Mouse (Mus musculus) MEL (cell line): ENCODE data around the gene Hpd. TPM values are rescaled to one million over a fixed set of nuclear protein-coding genes. Genes with fewer than 3 reads are reported as not detected.

Source experiments
- CHD1 ChIP-seq: IDR thresholded peaks from 2 replicates; pipeline ENCODE4 v1.6.1; 2012; ENCODE audit warnings: low read depth, mild to moderate bottlenecking, inconsistent platforms, low read length, improper control_type of control experiment
- CTCF ChIP-seq, 3 experiments: IDR thresholded peaks in 2 of 3; conservative IDR thresholded peaks in 1 of 3; 2 replicates each; pipeline ENCODE4 v1.5.1; 2011 to 2012; ENCODE audit warnings: low read length in 3 of 3, low read depth in 2 of 3, mild to moderate bottlenecking in 2 of 3, improper control_type of control experiment in 1 of 3, inconsistent platforms in 1 of 3, mixed read lengths in 1 of 3, moderate library complexity in 1 of 3; ENCODE audit not compliant: control insufficient read depth in 1 of 3, insufficient read depth in 1 of 3, poor library complexity in 1 of 3, severe bottlenecking in 1 of 3
- E2F4 ChIP-seq: IDR thresholded peaks from 2 replicates; pipeline ENCODE4 v1.6.1; 2011; ENCODE audit warnings: low read depth, low read length, improper control_type of control experiment, borderline replicate concordance
- ELF1 ChIP-seq: IDR thresholded peaks from 2 replicates; pipeline ENCODE4 v1.6.1; 2014; ENCODE audit warnings: low read depth, mild to moderate bottlenecking, inconsistent platforms, low read length, improper control_type of control experiment, moderate library complexity
- ETS1 ChIP-seq: IDR thresholded peaks from 2 replicates; pipeline ENCODE4 v1.6.1; 2012; ENCODE audit warnings: low read depth, mild to moderate bottlenecking, inconsistent platforms, low read length, improper control_type of control experiment, moderate library complexity
- GABPA ChIP-seq: IDR thresholded peaks from 2 replicates; pipeline ENCODE4 v1.6.1; 2012; ENCODE audit warnings: low read depth, mild to moderate bottlenecking, inconsistent platforms, low read length, improper control_type of control experiment, moderate library complexity
- HCFC1 ChIP-seq: IDR thresholded peaks from 2 replicates; pipeline ENCODE4 v1.6.1; 2012; ENCODE audit warnings: low read depth, mild to moderate bottlenecking, inconsistent platforms, low read length, improper control_type of control experiment, moderate library complexity
- JUND ChIP-seq: IDR thresholded peaks from 2 replicates; pipeline ENCODE4 v1.6.1; 2011; ENCODE audit warnings: low read depth, mild to moderate bottlenecking, improper control_type of control experiment, low read length
- MAX ChIP-seq: IDR thresholded peaks from 2 replicates; pipeline ENCODE4 v1.6.1; 2011; ENCODE audit warnings: low read length, improper control_type of control experiment
- MEF2A ChIP-seq: IDR thresholded peaks from 2 replicates; pipeline ENCODE4 v1.6.1; 2014; ENCODE audit warnings: low read depth, mild to moderate bottlenecking, inconsistent platforms, low read length, improper control_type of control experiment; ENCODE audit not compliant: poor library complexity, insufficient replicate concordance, severe bottlenecking; ENCODE audit errors: extremely low read depth
- MXI1 ChIP-seq: IDR thresholded peaks from 2 replicates; pipeline ENCODE4 v1.6.1; 2011; ENCODE audit warnings: mild to moderate bottlenecking, low read depth, low read length, improper control_type of control experiment
- MYB ChIP-seq: IDR thresholded peaks from 2 replicates; pipeline ENCODE4 v1.6.1; 2011; ENCODE audit warnings: mild to moderate bottlenecking, low read depth, low read length, improper control_type of control experiment
- MYC ChIP-seq: IDR thresholded peaks from 2 replicates; pipeline ENCODE4 v1.6.1; 2011; ENCODE audit warnings: low read depth, mild to moderate bottlenecking, low read length, improper control_type of control experiment, moderate library complexity
- NRF1 ChIP-seq: IDR thresholded peaks from 2 replicates; pipeline ENCODE4 v1.6.1; 2014; ENCODE audit warnings: low read depth, mild to moderate bottlenecking, inconsistent platforms, low read length, improper control_type of control experiment, moderate library complexity; ENCODE audit not compliant: poor library complexity, insufficient read depth, severe bottlenecking
- POLR2A ChIP-seq, 2 experiments: IDR thresholded peaks; 2 replicates each; pipeline ENCODE4 v1.6.1; 2011 to 2012; ENCODE audit warnings: low read length in 2 of 2, mild to moderate bottlenecking in 2 of 2, control low read depth in 1 of 2, improper control_type of control experiment in 1 of 2, low read depth in 1 of 2, moderate library complexity in 1 of 2; ENCODE audit not compliant: control insufficient read depth in 1 of 2, insufficient read depth in 1 of 2, poor library complexity in 1 of 2
- RAD21 ChIP-seq: IDR thresholded peaks from 2 replicates; pipeline ENCODE4 v1.6.1; 2011; ENCODE audit warnings: mild to moderate bottlenecking, low read depth, low read length, improper control_type of control experiment
- SIN3A ChIP-seq: IDR thresholded peaks from 2 replicates; pipeline ENCODE4 v1.6.1; 2012; ENCODE audit warnings: low read length, improper control_type of control experiment, inconsistent platforms
- SMC3 ChIP-seq: IDR thresholded peaks from 2 replicates; pipeline ENCODE4 v1.6.1; 2011; ENCODE audit warnings: low read depth, low read length, improper control_type of control experiment
- TBP ChIP-seq: IDR thresholded peaks from 2 replicates; pipeline ENCODE4 v1.8.0; 2011; ENCODE audit warnings: low read depth, low read length, improper control_type of control experiment
- TCF12 ChIP-seq: IDR thresholded peaks from 2 replicates; pipeline ENCODE4 v1.6.1; 2014; ENCODE audit warnings: low read depth, mild to moderate bottlenecking, inconsistent platforms, low read length, improper control_type of control experiment, moderate library complexity
- USF1 ChIP-seq: IDR thresholded peaks from 2 replicates; pipeline ENCODE4 v1.6.1; 2014; ENCODE audit warnings: low read depth, mild to moderate bottlenecking, inconsistent platforms, low read length, improper control_type of control experiment, moderate library complexity
- USF2 ChIP-seq, 2 experiments: IDR thresholded peaks; 2 replicates each; pipeline ENCODE4 v1.6.1; 2011 to 2012; ENCODE audit warnings: improper control_type of control experiment in 2 of 2, low read length in 2 of 2, borderline replicate concordance in 1 of 2, inconsistent platforms in 1 of 2, low read depth in 1 of 2, mild to moderate bottlenecking in 1 of 2; ENCODE audit not compliant: insufficient read depth in 1 of 2
- ZKSCAN1 ChIP-seq: IDR thresholded peaks from 2 replicates; pipeline ENCODE4 v1.6.1; 2012; ENCODE audit warnings: low read depth, mild to moderate bottlenecking, inconsistent platforms, low read length, improper control_type of control experiment, moderate library complexity
- ZNF384 ChIP-seq: IDR thresholded peaks from 2 replicates; pipeline ENCODE4 v1.6.1; 2012; ENCODE audit warnings: low read depth, mild to moderate bottlenecking, inconsistent platforms, low read length, improper control_type of control experiment
- polyA plus RNA-seq, 2 experiments: library from polyadenylated mRNA; stranded (reverse) in 1 of 2; unstranded in 1 of 2; fragments of >175 nt in 1 of 2; fragments of >200 nt in 1 of 2; gene quantifications; 2 replicates each; pipeline versions ENCODE4 v1.2.1 to v1.2.4; 2012; ENCODE audit warnings: low replicate concordance in 2 of 2, low read depth in 1 of 2; ENCODE audit not compliant: insufficient read length in 2 of 2, insufficient read depth in 1 of 2, missing spikeins in 1 of 2
- total RNA-seq: library from RNA; depleted of rRNA; stranded (reverse); fragments of 300-350 nt; gene quantifications from 2 replicates; pipeline ENCODE4 v1.2.3, GENCODE M21; 2012

Hpd gene
- total and polyA plus RNA-seq, 3 experiments: not detected

GRCm38 (mm10) chr5:123125638-123126406 lies 56.7 kb downstream of the Hpd start (continued):
- no peak for TF ChIP-seq GABPA
- no peak for TF ChIP-seq NRF1
- 0 out of 2 replicates have a peak, but pooled peaks have one; percentile 43 for TF ChIP-seq HCFC1
- TF ChIP-seq E2F4: no peak
- TF ChIP-seq SMC3: peak; percentile 16; the same call in 1 of the 2 replicates
- TF ChIP-seq ZKSCAN1: no peak
- no peak for TF ChIP-seq USF2 (IDR thresholded peaks at IDR 0.05; ENCODE audit: borderline replicate concordance in 1 of 2, insufficient read depth in 1 of 2, low read depth in 1 of 2, low read length in 2 of 2)
- no peak for TF ChIP-seq MYB
- no peak for TF ChIP-seq MYC
- peak; percentile 98 for TF ChIP-seq JUND
- no peak for TF ChIP-seq RAD21
- peak; percentile 22 for TF ChIP-seq MXI1
- peak; percentile 30 to 67; a peak in 2 of 4 replicates for TF ChIP-seq POLR2A (IDR thresholded peaks at IDR 0.05; ENCODE audit: control insufficient read depth in 1 of 2, insufficient read depth in 1 of 2, low read depth in 1 of 2, low read length in 2 of 2, poor library complexity in 1 of 2)
- TF ChIP-seq MEF2A: no peak
- TF ChIP-seq SIN3A: peak; percentile 60; the same call in 1 of the 2 replicates
- no peak for TF ChIP-seq CHD1
- peak; percentile 50; the same call in 1 of the 2 replicates for TF ChIP-seq TBP
- 0 out of 2 replicates have a peak, but pooled peaks have one; percentile 40 for TF ChIP-seq ETS1
- TF ChIP-seq MAX: no peak
- TF ChIP-seq CTCF (IDR thresholded peaks at IDR 0.05 in 2 of 3, conservative IDR thresholded peaks at IDR 0.05 in 1 of 3; ENCODE audit: control insufficient read depth in 1 of 3, insufficient read depth in 1 of 3, low read depth in 2 of 3, low read length in 3 of 3, poor library complexity in 1 of 3, severe bottlenecking in 1 of 3): no peak
- no peak for TF ChIP-seq TCF12
- TF ChIP-seq USF1: no peak
- no peak for TF ChIP-seq ZNF384
- TF ChIP-seq ELF1: no peak
